Mouse (Mus musculus): ENCODE measurements at regions not wholly inside any gene's neighbourhood (a gene's known extent, or its start where the extent isn't known, plus 50 kb on each side); places are given as distances from the start of the nearest gene placed in this dataset.

DNA sequence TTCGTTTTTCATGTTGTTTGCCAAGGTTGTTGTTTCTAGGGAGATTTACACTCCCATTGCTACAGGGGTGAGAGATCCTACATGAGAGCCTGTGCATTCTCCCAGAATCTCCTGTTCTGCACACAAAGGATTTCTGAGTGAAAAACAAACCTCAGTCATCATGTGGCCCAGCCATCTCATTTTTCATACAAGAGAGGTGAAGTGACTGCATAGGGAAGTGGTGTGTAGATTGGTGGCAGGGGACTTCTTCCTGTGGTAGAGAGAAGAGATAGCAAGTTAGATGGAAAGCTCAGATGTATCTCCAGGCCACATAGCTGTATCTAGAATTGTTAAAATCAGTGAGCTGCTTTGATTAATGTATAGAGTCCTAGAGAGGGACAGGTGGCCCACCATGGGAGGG, 72.9 kb upstream of the Mkln1 start:
- Histone ChIP-seq H3K27ac (ENCODE audit: low read depth, low read length) (no peak overlapping the region), H3K27me3 (replicated peaks; ENCODE audit: control insufficient read depth, insufficient read depth, low read length) (no peaks in the 10 kb centered on the region), H3K4me3 (ENCODE audit: low read depth, low read length) (no peak overlapping the region), H3K36me3 (ENCODE audit: control insufficient read depth, insufficient read depth) (no peaks in the 10 kb centered on the region), H3K9me3 (ENCODE audit: control insufficient read depth) (no peaks in the 10 kb centered on the region), H3K9ac (ENCODE audit: low read depth, low read length) (no peak overlapping the region), H3K4me1 (replicated peaks; ENCODE audit: control insufficient read depth, insufficient read depth, low read length) (no peaks in the 10 kb centered on the region), H3K4me2 (replicated peaks; ENCODE audit: low read depth) (no peak overlapping the region)
- WGBS, result 54% methylated on average over 1 of the region's 1 CpGs
- no peak for TF ChIP-seq CTCF (IDR thresholded peaks at IDR 0.05; ENCODE audit: low read depth)
- ATAC-seq, result no peak

DNA sequence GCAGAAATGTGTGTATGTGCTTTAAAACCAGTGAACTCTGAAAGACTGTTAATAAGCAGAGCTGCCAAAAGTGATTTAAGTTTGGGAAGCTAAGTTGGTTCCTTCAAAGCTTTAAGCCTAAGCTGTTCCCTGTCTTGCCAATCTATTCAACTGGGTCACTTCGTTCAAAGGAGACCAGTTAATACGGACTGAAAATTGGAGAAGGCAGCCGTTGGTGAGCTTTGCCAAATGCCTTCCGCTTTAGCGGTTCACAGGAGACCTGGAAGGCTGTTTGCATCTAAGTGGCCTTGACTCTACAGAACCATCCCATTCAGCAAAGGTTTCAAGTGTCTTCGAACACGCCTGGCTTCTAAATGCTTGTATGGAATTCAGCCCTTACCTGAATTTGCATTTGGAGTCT, 68.2 kb upstream of the Mkln1 start:
- TF ChIP-seq CTCF (IDR thresholded peaks at IDR 0.05; ENCODE audit: low read depth), result no peak
- ATAC-seq, result no peak
- 86% methylated on average over 7 of the region's 7 CpGs for WGBS
- H3K4me3 ChIP-seq (ENCODE audit: low read depth, low read length), result no peak overlapping the region
- no peak overlapping the region for H3K27ac ChIP-seq (ENCODE audit: low read depth, low read length)
- H3K27me3 ChIP-seq (replicated peaks; ENCODE audit: control insufficient read depth, insufficient read depth, low read length), result no peaks in the 10 kb centered on the region
- no peaks in the 10 kb centered on the region for H3K36me3 ChIP-seq (ENCODE audit: control insufficient read depth, insufficient read depth)
- H3K4me1 ChIP-seq (replicated peaks; ENCODE audit: control insufficient read depth, insufficient read depth, low read length), result no peaks in the 10 kb centered on the region
- H3K9ac ChIP-seq (ENCODE audit: low read depth, low read length), result no peak overlapping the region
- H3K9me3 ChIP-seq (ENCODE audit: control insufficient read depth), result no peaks in the 10 kb centered on the region
- no peak overlapping the region for H3K4me2 ChIP-seq (replicated peaks; ENCODE audit: low read depth)

DNA sequence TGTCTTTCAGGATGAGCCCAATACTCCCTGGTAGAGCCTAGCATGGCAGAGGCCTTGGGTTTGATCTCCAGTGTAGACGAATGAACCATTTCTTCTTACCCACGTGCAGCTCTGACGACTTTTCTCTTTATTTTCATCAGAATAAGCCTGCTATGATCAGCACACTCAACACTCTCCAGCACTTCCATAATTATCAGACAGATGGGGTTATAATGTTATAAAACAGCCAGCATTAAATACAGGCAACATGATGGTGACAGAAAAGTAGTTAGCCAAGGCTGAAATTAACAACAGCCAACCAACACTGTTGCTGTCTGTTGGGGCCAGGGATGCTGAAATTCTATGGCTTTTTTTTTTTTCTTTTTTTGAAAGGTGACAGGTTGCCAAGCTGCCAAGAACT, 67.7 kb upstream of the Mkln1 start:
- no peak overlapping the region for H3K9ac ChIP-seq (ENCODE audit: low read depth, low read length)
- no peaks in the 10 kb centered on the region for H3K9me3 ChIP-seq (ENCODE audit: control insufficient read depth)
- H3K27ac ChIP-seq (ENCODE audit: low read depth, low read length), result no peak overlapping the region
- WGBS, result 85% methylated on average over 3 of the region's 3 CpGs
- no peaks in the 10 kb centered on the region for H3K27me3 ChIP-seq (replicated peaks; ENCODE audit: control insufficient read depth, insufficient read depth, low read length)
- no peaks in the 10 kb centered on the region for H3K4me1 ChIP-seq (replicated peaks; ENCODE audit: control insufficient read depth, insufficient read depth, low read length)
- TF ChIP-seq CTCF (IDR thresholded peaks at IDR 0.05; ENCODE audit: low read depth), result no peak
- H3K4me3 ChIP-seq (ENCODE audit: low read depth, low read length), result no peak overlapping the region
- H3K36me3 ChIP-seq (ENCODE audit: control insufficient read depth, insufficient read depth), result no peaks in the 10 kb centered on the region
- H3K4me2 ChIP-seq (replicated peaks; ENCODE audit: low read depth), result no peak overlapping the region
- ATAC-seq, result no peak

DNA sequence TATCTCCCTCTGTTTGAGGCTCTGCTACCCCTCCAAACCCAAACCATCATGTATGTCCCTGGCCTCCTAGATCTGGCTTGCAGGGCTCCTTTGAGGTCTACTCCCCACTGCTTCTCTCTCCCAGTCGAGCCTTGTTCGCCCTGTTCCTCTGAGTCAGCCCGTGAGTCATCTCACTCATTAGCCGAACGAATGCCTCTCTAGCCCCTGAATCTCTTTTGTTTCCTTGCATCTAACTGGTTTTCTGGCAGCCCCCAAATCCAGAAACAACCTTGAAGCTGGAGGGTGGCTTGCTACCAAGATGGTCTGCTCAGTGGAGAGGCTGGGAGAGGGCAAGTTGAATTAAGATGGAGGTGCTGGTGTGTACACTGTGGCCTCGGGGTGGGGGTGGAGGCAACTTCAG, 66.3 kb upstream of the Mkln1 start:
- TF ChIP-seq CTCF (IDR thresholded peaks at IDR 0.05; ENCODE audit: low read depth), result no peak
- WGBS, result 78% methylated on average over 6 of the region's 6 CpGs
- no peak overlapping the region for H3K9ac ChIP-seq (ENCODE audit: low read depth, low read length)
- H3K27ac ChIP-seq (ENCODE audit: low read depth, low read length), result no peak overlapping the region
- no peak for ATAC-seq
- H3K4me1 ChIP-seq (replicated peaks; ENCODE audit: control insufficient read depth, insufficient read depth, low read length), result no peaks in the 10 kb centered on the region
- no peaks in the 10 kb centered on the region for H3K27me3 ChIP-seq (replicated peaks; ENCODE audit: control insufficient read depth, insufficient read depth, low read length)
- no peak overlapping the region for H3K4me2 ChIP-seq (replicated peaks; ENCODE audit: low read depth)
- no peak overlapping the region for H3K4me3 ChIP-seq (ENCODE audit: low read depth, low read length)
- H3K36me3 ChIP-seq (ENCODE audit: control insufficient read depth, insufficient read depth), result no peaks in the 10 kb centered on the region
- H3K9me3 ChIP-seq (ENCODE audit: control insufficient read depth), result no peaks in the 10 kb centered on the region

DNA sequence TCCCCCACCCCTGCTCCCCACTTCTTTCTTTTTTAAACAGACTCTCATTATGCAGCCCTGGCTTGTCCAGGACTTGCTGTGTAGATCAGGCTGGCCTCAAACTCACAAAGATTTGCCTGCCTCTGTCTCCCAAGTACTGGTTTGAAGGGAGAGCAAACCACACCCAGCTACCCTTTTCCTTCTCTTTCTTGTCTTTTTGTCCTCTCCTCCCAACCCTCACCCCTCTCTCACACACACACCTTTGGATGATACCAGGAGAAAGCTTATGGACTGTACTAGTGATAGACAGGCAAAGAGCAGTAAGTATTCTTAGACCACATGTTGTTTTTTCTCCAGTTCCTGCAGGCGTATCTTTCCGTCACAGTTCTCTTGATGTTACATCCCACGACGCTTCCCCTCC, 65.8 kb upstream of the Mkln1 start:
- no peaks in the 10 kb centered on the region for H3K36me3 ChIP-seq (ENCODE audit: control insufficient read depth, insufficient read depth)
- no peak for ATAC-seq
- H3K9ac ChIP-seq (ENCODE audit: low read depth, low read length), result no peak overlapping the region
- H3K9me3 ChIP-seq (ENCODE audit: control insufficient read depth), result no peaks in the 10 kb centered on the region
- no peak overlapping the region for H3K4me2 ChIP-seq (replicated peaks; ENCODE audit: low read depth)
- WGBS, result 88% methylated on average over 4 of the region's 4 CpGs
- no peaks in the 10 kb centered on the region for H3K27me3 ChIP-seq (replicated peaks; ENCODE audit: control insufficient read depth, insufficient read depth, low read length)
- H3K4me1 ChIP-seq (replicated peaks; ENCODE audit: control insufficient read depth, insufficient read depth, low read length), result no peaks in the 10 kb centered on the region
- no peak overlapping the region for H3K4me3 ChIP-seq (ENCODE audit: low read depth, low read length)
- no peak for TF ChIP-seq CTCF (IDR thresholded peaks at IDR 0.05; ENCODE audit: low read depth)
- no peak overlapping the region for H3K27ac ChIP-seq (ENCODE audit: low read depth, low read length)

DNA sequence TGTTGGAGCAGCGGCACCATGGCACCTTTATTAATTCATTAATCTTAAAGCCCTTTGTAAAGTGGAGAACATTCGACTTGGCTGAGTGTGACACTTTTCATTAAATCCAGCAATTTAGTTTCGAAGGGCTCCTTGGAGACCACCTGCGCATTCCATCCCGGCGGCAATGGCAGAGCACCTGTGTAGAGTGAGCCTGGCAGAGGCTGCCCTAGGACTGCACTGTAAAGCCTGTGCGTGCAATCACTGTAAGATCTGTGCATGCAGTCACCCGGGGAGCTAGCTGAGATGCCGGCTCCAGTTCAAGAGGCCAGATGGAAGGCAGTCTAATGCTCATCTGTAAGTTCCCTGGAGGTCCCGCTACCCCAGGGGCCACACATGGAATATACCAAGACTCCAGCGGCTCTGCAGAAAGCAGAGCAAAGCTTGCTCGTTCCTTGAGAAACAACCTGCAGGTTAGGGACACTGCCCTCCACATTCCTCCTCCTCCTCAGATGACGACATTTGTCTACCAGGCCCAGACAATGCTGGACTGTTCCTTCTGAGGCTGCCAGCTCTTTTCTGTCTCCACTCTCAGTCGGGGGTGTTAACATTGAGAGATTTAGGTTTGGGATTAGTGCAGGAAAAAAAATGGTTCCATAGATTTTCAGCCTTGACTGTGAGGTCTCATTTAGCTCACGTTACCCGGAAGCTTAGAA, 65.2 kb upstream of the Mkln1 start:
- Histone ChIP-seq H3K4me2 (replicated peaks; ENCODE audit: low read depth) (no peak overlapping the region), H3K27me3 (replicated peaks; ENCODE audit: control insufficient read depth, insufficient read depth, low read length) (no peaks in the 10 kb centered on the region), H3K27ac (ENCODE audit: low read depth, low read length) (no peak overlapping the region), H3K36me3 (ENCODE audit: control insufficient read depth, insufficient read depth) (no peaks in the 10 kb centered on the region), H3K4me1 (replicated peaks; ENCODE audit: control insufficient read depth, insufficient read depth, low read length) (no peaks in the 10 kb centered on the region), H3K4me3 (ENCODE audit: low read depth, low read length) (no peak overlapping the region), H3K9ac (ENCODE audit: low read depth, low read length) (no peak overlapping the region), H3K9me3 (ENCODE audit: control insufficient read depth) (no peaks in the 10 kb centered on the region)
- no peak for TF ChIP-seq CTCF (IDR thresholded peaks at IDR 0.05; ENCODE audit: low read depth)
- no peak for ATAC-seq
- WGBS, result 74% methylated on average over 16 of the region's 16 CpGs

DNA sequence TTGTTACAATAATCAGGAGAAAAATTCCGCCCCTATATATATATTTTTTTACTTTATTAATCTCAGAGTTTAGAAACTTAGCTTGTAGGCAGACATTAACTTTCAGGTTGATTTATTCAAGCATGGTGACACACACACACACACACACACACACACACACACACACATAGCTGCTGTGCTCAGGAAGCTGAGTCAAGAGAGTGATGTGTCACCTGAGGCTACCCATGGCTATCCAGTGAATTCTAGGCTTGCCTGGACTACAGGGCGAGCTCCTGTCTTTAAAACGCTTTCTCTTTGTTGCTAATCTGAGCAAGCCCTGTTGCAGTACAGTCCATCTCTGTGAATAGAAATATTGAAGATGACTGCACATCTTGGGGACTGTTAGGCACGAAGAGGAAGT, 64.4 kb upstream of the Mkln1 start:
- no peak for ATAC-seq
- WGBS, result 83% methylated on average over 4 of the region's 4 CpGs
- no peak for TF ChIP-seq CTCF (IDR thresholded peaks at IDR 0.05; ENCODE audit: low read depth)
- no peaks in the 10 kb centered on the region for H3K27me3 ChIP-seq (replicated peaks; ENCODE audit: control insufficient read depth, insufficient read depth, low read length)
- H3K9ac ChIP-seq (ENCODE audit: low read depth, low read length), result no peak overlapping the region
- no peaks in the 10 kb centered on the region for H3K4me1 ChIP-seq (replicated peaks; ENCODE audit: control insufficient read depth, insufficient read depth, low read length)
- no peak overlapping the region for H3K27ac ChIP-seq (ENCODE audit: low read depth, low read length)
- no peak overlapping the region for H3K4me3 ChIP-seq (ENCODE audit: low read depth, low read length)
- H3K9me3 ChIP-seq (ENCODE audit: control insufficient read depth), result no peaks in the 10 kb centered on the region
- no peaks in the 10 kb centered on the region for H3K36me3 ChIP-seq (ENCODE audit: control insufficient read depth, insufficient read depth)
- no peak overlapping the region for H3K4me2 ChIP-seq (replicated peaks; ENCODE audit: low read depth)
